Mouse (Mus musculus) kidney, adult 2 months (tissue): ENCODE data around the gene Elk3.

ENCODE experiments used
- CTCF ChIP-seq: fragments of 200-500 bp; conservative IDR thresholded peaks from 2 replicates; pipeline ENCODE4 v1.5.1; 2011; ENCODE audit warnings: low read depth, mild to moderate bottlenecking, control low read depth, low read length, moderate library complexity, mixed read lengths; ENCODE audit not compliant: insufficient read depth, insufficient read length
- POLR2A ChIP-seq: fragments of 200-500 bp; IDR thresholded peaks from one replicate; pipeline ENCODE4 v1.6.1; 2011; ENCODE audit warnings: low read depth, low read length, control low read depth

DNA sequence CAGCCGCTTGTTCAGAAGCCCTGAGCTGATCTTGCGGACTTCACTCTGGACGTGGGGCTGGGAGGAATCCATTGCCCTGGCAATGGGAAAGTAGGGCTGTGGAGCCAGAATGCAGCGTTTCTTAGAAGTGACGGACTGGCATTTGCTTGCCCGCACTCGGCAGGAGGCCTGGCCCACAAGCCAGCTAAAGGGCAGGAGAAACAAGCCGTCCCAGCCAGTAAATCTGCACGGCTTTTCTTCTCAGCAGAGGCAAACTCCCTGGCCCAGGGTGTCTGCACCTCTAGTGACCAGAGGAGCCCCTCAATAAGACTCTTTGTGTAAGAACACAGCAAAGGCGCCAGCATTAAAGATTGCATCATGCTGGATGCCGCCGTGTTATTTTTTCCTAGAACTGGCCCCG lies 55.6 kb downstream of the Elk3 start:
- TF ChIP-seq CTCF, result no peak
- no peak for TF ChIP-seq POLR2A
